Mouse (Mus musculus): ENCODE data around the gene Tbc1d5.

The Tbc1d5 gene

DNA sequence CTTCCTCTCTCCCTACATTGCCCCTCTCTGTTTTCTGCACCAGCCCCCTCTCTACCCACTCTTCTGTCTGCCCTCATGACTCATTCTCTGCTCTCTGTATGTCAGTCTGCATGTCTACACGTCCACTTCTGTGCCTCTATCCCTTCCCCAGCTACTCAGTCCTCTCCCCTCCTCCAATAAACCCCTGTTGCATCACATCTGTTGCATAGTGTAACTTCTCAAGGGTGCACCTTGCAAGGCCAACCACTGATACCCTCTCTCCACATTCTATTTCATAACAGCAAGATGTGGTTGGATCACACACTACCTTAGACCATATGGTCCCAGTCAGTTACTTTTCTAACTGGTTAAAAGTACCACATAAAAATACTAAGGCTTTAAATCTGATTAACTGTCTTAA, 74.9 kb downstream of the Tbc1d5 start:
- DNase-seq (ENCODE audit: low read depth, low spot score): no peak

DNA sequence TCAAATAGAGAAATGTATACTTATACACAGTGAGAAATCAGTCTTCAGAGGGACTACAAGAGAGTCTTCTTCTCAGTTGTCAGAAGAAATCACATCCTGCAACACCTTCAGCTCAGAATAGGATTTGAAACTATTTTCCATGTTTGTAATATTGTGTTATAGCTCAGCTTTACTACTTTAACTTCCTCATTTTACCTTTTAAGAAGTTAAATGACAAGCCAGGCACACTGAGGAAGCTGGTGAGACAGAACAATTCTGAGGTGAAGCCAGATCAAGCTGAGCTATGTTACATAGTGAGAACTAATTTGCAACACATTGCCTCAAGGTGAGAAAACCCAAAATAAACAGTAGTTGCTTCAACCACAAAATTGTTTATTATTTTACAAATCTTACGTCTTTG, 135.3 kb downstream of the Tbc1d5 start:
- DNase-seq (ENCODE audit: low read depth, low spot score): no peak

DNA sequence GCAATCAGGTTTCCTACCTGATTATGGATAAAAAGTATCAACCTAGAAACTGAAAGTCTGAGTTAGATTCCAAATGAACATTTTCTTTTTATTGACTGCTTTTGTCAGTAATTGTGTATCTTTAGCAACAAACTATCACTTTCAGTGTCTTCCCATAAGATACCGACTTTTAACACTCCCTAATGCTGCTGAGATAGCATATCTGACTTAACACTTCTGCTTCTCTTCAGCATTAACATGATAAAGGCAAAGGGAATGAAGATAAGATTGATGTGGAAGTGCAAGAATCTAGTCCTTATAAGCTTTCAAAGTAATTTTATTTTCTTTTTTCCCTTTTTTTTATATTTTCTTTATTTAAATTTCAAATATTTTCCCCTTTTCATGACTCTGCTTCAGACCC, 138.3 kb downstream of the Tbc1d5 start:
- DNase-seq (ENCODE audit: low read depth, low spot score): no peak

DNA sequence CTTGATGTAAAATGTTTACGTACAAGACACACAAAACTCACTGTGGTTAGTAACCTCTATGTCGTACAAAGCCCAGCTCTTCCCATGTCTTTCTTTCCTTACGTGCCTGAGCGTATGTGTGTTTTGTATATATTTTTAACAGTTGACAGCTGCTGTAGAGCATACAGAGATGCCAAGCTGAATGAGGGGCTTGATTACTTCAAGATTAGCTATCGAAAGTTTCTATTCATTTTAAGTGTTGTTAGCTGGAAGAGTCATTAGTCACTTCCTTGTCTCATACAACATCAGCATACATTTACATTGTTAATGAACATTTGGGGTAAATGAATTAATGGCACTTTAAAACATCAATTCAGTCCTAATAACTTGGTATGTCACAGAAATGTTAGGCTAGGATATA, 155.9 kb downstream of the Tbc1d5 start:
- DNase-seq (ENCODE audit: low read depth, low spot score): no peak

DNA sequence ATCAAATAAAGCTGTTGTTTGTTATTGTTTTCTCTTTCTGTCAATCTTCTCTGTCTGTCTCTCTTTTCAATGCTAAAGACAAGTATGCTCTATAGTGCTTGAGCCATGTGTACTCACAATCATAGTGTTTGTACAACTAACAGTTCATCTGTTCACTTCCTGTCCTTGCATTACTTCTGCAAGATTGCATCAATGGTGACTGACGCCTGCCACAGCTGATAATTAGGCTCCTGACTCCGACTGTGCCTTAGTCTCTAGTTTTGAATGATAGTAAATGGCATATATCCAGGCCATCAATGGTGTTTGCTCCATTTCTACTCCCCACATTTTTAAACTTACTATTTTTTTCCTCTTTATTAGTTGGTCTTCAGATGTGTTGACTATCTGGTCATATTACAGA, 162.8 kb downstream of the Tbc1d5 start:
- no peak for DNase-seq (ENCODE audit: low read depth, low spot score)

DNA sequence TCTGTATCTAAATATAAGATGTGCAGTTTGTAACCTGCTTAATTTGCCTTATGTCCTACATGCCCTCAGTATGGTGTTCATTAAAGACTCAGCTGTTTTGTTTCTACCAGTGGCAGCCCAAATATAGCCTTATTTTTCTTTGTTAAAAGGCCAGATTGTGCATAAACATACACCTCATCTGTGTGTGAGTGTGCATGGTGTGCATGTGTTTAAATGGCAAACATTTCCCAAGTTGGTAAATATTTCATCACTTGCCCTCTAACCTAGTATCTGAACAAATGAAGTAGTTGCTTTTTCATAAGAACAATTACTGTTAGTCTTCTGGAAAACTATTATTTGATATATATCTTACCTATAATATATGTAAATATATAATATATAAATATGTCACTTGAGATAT, 165.2 kb downstream of the Tbc1d5 start:
- DNase-seq (ENCODE audit: low read depth, low spot score): no peak

DNA sequence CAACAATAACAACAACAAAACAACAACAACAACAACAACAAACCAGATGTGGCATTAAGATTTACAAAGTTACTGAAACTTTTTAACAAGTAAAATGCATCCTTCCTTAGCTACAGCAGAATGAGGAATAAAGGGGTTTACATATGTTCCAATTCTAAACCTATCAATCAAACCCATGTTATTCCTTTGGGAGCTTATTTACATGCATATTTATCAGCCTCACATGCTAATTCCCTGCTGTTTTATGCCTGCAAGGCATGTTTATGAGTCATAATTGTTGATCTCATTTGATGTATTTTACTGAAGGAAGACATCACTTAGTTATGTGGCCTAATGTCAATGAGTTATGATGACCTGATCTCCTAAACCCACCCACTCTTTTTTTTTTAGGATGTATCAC, 176.0 kb downstream of the Tbc1d5 start:
- no peak for DNase-seq (ENCODE audit: low read depth, low spot score)

DNA sequence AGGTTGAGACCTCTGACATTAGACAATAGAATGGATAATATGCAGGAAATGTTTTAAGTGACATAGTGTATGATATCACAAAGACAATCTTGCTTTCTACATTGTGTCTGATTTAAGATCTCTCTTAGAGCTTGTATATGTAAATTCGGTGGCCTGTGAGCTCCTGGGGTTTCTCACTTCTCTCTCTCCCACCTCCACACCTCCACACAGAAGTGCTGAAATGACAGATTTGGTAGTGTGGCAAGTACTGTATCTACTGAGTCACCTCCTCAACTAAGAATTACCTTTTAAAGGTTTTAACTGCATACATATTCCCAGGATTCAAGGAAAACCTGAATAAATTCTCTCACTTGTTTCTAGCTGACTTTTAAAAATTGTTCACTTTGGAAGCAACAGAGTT, 180.9 kb downstream of the Tbc1d5 start:
- DNase-seq (ENCODE audit: low read depth, low spot score): no peak

DNA sequence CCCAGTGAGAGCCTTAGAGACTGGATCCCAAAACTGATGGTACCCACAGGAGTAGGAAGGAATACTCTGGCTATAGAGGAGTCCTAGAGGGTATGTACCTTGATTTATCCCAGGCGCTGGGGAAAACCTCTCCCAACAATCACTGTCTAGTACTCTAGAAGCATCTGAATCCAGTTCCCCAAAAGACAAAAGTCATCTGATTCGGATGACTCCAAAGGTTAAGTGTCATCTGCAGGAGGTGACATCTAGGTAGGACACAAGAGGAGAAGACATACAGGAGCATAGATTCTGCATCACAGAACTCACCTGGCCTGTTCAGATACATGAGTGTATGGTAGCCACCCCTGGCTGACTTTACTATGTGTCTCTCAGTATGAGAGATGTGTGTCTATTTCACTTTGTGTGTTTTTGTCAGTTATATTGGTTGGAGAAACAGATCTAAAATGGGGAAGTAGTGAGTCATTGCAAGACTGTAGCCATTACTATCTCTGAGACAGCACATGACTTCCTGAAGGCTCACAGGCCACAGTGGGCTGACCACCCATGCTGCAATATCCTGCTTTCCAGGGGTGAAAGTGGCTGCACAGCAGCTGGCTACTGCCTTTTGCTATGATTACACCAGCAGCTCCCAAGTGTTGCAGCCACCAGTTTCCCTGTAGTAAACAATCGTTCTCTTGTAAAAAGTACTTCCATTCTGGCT, 185.7 kb downstream of the Tbc1d5 start:
- DNase-seq (ENCODE audit: low read depth, low spot score): no peak

DNA sequence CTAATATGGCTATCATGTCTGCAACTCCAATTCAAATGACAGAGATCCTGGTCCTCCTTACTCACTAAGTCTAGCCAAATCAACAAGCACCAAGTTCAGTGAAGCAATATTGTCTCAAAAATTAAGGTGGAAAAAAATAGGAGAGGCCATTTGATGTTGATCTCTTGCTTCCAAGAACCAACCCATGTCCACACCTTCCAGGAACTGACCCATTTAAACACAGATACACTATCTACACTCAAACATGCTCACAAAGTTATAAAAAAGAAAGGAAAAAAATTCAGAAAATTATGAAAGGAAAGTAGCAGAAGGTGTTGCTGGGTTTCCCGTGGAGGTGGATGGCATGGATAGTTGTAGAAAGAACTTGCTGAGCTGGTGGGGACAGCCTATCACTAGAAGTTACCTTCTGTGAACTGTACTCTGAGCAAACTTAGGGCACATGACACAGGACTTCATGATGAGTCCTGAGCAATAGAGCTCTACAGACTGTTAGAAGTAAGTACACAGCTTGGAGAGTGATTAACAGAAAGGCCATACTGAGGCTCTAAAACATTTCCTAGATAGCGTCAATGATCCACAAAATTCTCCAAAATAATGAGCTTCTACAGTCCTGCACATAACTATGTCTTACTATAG, 188.3 kb downstream of the Tbc1d5 start:
- no peak for DNase-seq (ENCODE audit: low read depth, low spot score)

DNA sequence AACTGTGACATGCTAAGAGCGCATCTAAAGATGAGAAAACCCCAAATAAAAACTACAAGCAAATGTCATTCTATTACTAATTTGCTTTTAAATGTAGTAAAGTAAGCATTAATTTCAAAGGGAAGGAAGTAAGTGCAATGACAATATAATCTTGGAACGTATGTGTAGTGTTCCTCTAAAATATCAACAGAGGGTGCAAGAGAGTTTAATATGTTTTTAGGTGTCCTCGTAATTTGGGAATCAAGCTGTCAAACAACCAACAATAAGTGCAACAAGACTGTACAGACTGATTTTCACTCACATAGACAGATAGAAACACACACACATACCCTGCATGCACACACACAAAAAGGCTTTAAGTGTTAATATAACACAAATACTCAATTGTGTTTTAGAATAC, 191.2 kb downstream of the Tbc1d5 start:
- DNase-seq (ENCODE audit: low read depth, low spot score): no peak

DNA sequence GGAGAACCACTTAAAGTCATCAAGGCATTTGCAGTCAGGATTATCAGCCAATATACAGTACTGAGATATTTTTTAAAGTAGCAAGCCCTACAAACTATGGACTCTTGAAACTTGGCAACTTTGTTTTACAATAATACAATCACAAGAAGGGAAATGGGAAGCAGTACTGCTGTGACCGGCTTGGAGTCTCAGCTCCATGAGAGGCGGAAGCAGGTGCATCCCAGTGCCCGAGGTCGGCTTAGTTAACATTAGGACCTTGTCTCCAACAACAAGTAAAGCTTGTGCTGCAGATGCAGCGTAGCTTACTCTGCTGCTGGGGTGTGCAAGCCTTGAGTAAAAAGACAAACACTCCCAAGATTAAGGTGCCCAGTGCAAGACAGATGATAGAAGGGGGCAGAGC, 197.2 kb downstream of the Tbc1d5 start:
- no peak for DNase-seq (ENCODE audit: low read depth, low spot score)

DNA sequence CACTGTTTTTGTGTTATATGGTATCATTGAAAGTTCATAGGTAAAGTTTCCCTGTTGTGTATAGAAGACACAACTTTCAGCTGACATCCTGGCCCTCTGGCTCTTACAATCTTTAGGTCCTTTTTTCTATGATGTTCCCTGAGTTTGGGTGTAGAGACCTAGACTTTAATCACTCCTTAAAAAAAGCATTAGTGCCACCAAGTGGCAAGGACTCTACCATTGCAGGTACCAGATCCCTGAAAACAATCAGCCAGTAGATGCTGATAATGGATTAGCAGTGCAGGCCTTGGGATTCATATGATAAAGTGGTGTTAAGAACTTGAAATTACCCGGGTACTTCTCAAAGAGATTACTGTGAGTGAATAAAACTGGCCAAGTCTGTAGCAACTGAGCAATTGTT, 207.0 kb downstream of the Tbc1d5 start:
- no peak for DNase-seq (ENCODE audit: low read depth, low spot score)

DNA sequence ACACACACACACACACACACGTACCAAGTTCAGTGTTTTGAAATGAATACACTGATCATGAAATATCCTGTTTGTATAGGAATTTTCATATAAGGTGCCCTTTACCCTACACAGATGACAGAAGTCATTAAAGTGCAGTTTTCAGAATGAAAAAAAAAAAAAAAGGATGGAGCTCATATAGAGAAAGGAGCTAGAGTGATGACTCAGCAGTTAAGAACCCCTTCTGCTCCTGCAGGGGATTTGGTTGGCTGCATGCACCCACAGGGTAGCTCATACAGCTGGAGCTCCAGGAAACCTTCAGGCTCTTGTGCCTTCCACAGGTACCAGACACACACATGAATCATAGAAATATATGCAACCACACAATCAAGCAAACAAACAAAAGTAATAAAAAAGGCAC, 213.0 kb downstream of the Tbc1d5 start:
- DNase-seq (ENCODE audit: low read depth, low spot score): no peak

DNA sequence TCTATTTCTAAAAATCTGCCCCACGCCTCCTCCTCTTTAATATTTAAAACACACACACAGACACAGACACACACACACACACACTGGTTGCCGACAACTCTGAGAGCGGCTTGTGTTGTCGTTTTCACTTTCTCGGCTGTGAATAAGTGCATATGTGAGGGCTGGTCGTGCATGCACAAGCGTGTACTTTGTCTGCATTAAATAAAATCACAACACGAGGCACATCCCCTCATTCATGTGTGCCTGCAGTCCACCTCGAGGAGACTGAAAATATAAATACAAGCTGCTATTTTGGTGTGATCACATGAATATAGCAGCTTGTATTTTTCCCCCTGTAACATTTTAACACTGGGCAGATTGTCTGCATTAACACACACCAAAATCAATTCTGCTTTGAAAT, 224.8 kb downstream of the Tbc1d5 start:
- DNase-seq (ENCODE audit: low read depth, low spot score): no peak

DNA sequence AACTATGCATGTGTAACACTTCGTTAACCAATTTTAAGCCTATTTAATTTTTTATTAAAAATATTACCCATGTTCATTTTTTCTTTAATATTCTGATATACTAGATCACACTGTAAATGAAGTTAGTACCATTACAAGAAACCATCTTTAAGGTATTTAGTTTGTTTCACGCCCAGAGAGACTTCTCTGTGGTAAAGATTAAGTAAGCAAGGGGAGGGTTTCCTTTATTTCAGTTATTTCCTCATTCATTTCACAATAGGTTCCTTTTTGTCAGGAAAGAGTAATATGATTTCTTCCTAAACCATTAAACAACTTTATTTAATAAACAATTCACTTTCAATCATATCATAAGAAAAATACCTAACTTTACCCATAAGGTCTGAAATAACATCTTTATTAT, 256.8 kb downstream of the Tbc1d5 start:
- DNase-seq (ENCODE audit: low read depth, low spot score): no peak

DNA sequence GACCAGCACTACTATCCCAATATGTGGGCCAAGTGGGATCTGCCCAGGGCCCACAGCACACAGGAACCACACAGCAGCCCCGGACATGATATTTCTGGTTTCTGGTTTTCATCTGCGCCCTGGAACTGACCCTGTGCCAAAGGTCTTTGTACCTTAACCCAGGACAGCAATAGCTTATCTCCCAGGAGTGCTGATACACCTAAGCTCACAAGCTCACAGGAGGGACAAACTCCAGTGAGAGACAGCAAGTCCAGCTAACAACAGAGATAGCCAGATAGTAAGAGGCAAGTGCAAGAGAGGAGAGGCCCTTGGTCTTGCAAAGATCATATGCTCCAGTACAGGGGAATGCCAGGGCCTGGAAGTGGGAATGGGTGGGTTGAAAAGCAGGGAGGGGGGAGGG, 263.9 kb downstream of the Tbc1d5 start:
- no peak for DNase-seq (ENCODE audit: low read depth, low spot score)

DNA sequence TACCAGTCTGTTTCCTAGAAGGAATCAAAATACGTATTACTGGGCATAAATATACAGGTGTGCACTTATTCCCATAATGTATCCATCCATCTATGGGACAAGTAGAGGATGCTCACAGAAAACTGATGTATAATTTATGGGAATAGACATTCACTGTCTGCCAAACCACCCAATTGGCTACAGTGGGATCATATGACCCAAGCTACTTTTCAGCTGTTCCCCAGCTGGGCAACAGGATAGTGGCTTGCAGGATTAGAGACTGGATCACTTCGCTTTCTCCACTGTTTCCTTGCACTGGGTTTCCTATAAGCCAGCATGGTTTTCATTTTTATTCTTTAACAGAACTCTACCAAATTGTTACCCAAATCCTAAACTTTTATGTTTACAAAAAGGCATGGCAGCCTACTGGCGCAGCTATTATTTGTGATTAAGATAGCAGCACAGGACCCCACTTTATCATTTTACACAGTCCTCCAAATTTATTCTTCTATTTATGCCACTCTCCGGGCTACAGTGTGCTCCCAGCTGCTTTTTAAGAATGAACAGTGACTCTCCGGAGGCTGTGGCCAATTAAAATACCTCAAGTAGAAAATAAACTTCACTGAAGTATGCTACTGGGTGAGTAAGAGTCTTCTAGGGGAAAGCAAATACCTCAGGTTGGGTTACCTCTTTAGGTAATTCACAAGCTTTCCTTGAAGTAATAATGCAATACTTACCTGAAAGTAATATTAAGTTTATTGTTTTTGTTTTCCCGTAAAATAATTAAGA, 270.4 kb downstream of the Tbc1d5 start:
- no peak for DNase-seq (ENCODE audit: low read depth, low spot score)

DNA sequence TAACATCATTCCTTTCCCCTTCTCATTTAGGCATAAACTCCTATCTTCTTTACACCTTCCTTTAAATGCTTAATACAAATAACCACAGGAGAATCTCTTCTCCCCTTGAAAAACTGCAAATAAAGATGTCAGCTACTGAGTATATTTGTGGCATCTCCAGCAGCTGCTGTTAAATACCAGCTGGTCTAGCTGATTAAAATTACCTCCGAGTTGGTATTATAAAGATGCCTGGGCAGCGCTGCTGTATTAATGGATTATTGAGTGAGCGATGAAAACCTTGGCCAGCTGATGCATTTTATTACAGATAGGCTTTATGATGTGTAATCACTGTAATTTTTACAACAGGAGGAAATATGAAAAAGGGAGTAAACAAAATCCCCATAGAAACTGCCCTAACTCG, 271.0 kb downstream of the Tbc1d5 start:
- peak; percentile 13 for DNase-seq (ENCODE audit: low read depth, low spot score)

DNA sequence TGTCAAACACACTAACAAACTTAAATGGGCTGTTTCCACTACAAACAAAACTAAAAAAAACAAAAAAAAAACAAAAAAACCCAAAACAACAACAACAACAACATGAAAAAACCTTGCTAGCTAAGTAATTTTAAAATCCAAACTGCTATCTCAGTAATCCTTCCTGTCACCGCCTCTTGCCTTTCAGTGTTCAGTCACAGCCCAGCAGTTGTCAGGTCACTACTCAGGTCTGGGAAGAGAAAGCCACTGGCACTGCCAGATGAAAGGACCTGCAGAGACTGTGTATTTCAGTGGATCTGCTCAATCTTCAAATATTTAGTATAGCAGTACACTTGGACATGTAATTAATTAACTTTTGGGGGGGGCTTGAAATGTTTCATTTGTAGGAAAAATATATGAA, 272.5 kb downstream of the Tbc1d5 start:
- no peak for DNase-seq (ENCODE audit: low read depth, low spot score)

DNA sequence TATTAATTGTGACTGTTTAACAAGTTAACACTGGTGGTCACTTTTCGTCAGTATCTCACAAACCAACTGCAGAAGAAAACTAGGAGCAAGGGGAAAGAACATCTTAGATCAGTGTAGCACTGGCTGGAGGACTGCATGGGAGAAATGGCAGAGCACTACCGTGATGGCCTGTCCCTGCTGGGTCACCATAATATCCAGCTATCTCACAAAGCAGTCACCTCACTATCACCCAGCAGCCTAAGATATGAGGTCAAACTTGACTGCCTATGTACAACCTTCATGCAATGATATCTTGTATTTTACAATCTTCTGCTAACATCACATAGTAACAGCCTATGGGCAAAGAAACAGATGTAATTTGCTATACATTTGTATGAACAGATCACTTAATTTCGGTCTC, 274.7 kb downstream of the Tbc1d5 start:
- DNase-seq (ENCODE audit: low read depth, low spot score): no peak

DNA sequence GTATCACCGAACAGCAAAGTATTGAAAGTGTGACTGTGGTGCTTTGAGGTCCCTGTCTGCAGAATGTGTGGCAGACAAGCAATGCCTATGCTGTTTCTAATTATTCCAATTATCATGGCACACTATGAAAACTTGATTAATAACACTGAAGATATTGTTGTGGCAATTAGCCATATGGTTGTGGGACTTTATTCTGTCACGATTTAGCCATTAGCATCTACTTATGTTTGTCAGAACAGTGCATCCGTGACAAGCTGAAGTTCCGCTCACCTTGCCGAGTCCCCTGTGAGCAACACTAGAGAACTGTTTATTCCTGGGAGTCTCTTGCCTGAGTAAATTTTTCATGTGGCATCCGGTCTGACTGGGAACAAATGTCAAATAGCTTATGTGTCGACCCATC, 281.3 kb downstream of the Tbc1d5 start:
- DNase-seq (ENCODE audit: low read depth, low spot score): no peak

DNA sequence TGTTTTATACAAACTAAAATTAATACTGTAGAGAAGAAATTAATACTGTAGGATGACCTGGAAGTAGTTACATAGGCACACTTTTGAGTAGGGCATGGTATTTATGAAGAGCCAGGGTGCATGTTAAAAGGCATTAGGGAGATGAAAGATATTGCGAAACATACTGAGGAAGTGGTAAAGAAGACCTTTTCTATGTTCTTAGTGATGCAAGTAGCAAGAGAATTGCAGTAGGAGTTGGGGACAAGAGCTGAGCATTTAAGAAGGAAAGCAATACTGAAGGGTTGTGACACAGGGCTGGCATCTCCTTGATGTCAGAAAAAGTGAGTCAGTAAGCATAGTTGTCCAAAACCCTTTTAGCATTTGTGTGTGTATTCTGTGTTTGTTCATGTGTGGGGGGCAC, 289.7 kb downstream of the Tbc1d5 start:
- no peak for DNase-seq (ENCODE audit: low read depth, low spot score)
